Mouse (Mus musculus) embryonic facial prominence, embryonic 12.5 days (tissue): ENCODE results near the gene Slc10a4. TPM values are rescaled to one million over a fixed set of nuclear protein-coding genes. Genes with fewer than 3 reads are reported as not detected.
"Not testable (repeated sequence)": the region's sequence is repeated elsewhere in the genome, so short reads cannot be mapped to it uniquely, and the experiment has no call there.

Source experiments
- ATAC-seq: fragments of 200-750 bp; cut with Nextera tagmentation; 2 replicates; pipeline ENCODE4 v1.8.0; 2017; ENCODE audit not compliant: insufficient number of reproducible peaks, insufficient read depth, low FRiP score, low TSS enrichment
- H3K27ac ChIP-seq: fragments of 300-500 bp; sonication (generic); 2 replicates; pipeline ENCODE4 v1.5.1; 2016; ENCODE audit warnings: mild to moderate bottlenecking
- H3K27me3 ChIP-seq: fragments of 300-500 bp; sonication (generic); 2 replicates; pipeline ENCODE4 v1.6.1; 2016; ENCODE audit warnings: mild to moderate bottlenecking, moderate library complexity
- H3K36me3 ChIP-seq: fragments of 300-500 bp; sonication (generic); 2 replicates; pipeline ENCODE4 v1.6.1; 2016; ENCODE audit warnings: mild to moderate bottlenecking
- H3K4me1 ChIP-seq: fragments of 300-500 bp; sonication (generic); 2 replicates; pipeline ENCODE4 v1.6.1; 2016
- H3K4me2 ChIP-seq: fragments of 300-500 bp; sonication (generic); replicated peaks from 2 replicates; pipeline ENCODE4 v1.6.1; 2016; ENCODE audit warnings: mild to moderate bottlenecking, moderate library complexity
- H3K4me3 ChIP-seq: fragments of 300-500 bp; sonication (generic); 2 replicates; pipeline ENCODE4 v1.5.1; 2016; ENCODE audit warnings: mild to moderate bottlenecking
- H3K9ac ChIP-seq: fragments of 300-500 bp; sonication (generic); 2 replicates; pipeline ENCODE4 v1.6.1; 2016; ENCODE audit warnings: mild to moderate bottlenecking, moderate library complexity
- H3K9me3 ChIP-seq: fragments of 300-500 bp; sonication (generic); 2 replicates; pipeline ENCODE4 v1.6.1; 2016; ENCODE audit warnings: mild to moderate bottlenecking, moderate library complexity
- WGBS: fragments of 180-500 bp; shearing (Covaris S2); methylation state at CpG from one replicate; pipeline ENCODE4 v1.1.7; 2016; 5-methylcytosine and 5-hydroxymethylcytosine counted together
- polyA plus RNA-seq: library from polyadenylated mRNA; unstranded; fragments of >200 nt; fragmentation: Nextera tagmentation; extraction: Ambion mirVana; gene quantifications from 2 replicates; pipeline ENCODE4 v1.2.1, GENCODE M21; 2016

Slc10a4 gene
- polyA plus RNA-seq, 1 experiment from 2014 or later = 1.2 TPM

DNA sequence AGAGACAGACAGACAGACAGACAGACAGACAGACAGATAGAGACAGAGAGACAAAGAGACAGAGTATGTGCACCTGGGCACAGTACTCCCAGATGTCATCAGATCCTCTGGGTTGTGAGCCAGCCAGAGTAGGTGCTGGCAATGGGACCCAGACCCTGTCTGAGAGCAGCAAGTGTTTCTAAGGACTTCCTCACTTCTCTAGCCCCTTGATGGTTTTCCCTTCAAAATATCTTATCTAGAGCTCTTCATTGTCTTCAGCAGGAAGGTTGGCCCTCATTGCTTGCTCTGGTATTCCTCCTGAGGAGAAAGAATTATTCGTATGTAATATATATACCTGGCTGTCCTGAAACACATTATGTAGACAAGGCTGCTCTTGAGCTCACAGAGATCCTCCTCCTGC is 14.2 kb upstream of the Slc10a4 start:
- ATAC-seq = no peak

DNA sequence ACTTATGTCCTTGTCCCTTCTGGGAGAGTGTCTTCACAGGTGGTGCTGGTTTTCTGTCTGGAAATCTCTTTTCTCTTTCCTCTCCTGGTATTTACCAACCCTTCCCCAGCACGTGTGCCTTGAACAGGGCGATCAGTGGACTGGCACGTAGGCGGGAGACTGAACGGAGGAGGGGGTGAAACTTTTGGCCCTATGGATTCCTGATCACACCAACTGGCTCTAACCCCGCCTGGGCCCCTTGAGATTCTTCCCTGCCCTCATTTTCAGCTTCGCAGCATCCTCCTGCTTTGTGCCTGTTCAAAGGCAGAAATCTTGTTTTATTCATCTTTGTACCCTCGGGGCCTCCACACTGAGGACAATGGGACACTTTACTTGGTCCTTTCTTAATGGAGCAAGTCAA is 12.3 kb upstream of the Slc10a4 start:
- Histone ChIP-seq H3K9me3 (no peaks in the 10 kb centered on the region), H3K36me3 (no peaks in the 10 kb centered on the region), H3K4me3 (no peak overlapping the region), H3K27ac (no peak overlapping the region), H3K9ac (no peak overlapping the region), H3K4me1 (peaks cover 5% of the 10 kb centered on the region; the same call in 1 of the 2 replicates), H3K27me3 (no peaks in the 10 kb centered on the region), H3K4me2 (no peak overlapping the region)
- no peak for ATAC-seq
- 46% methylated on average over 8 of the region's 8 CpGs for WGBS

More for the DNA sequence above, 14.2 kb upstream of the Slc10a4 start:
- Histone ChIP-seq H3K27me3 (no peaks in the 10 kb centered on the region), H3K36me3 (no peaks in the 10 kb centered on the region), H3K4me1 (peaks cover 5% of the 10 kb centered on the region; the same call in 1 of the 2 replicates), H3K4me2 (no peak overlapping the region), H3K9ac (no peak overlapping the region), H3K4me3 (no peak overlapping the region), H3K27ac (no peak overlapping the region), H3K9me3 (no peaks in the 10 kb centered on the region)
- whole genome bisulfite sequencing = 92% methylated on average over 1 of the region's 1 CpGs

DNA sequence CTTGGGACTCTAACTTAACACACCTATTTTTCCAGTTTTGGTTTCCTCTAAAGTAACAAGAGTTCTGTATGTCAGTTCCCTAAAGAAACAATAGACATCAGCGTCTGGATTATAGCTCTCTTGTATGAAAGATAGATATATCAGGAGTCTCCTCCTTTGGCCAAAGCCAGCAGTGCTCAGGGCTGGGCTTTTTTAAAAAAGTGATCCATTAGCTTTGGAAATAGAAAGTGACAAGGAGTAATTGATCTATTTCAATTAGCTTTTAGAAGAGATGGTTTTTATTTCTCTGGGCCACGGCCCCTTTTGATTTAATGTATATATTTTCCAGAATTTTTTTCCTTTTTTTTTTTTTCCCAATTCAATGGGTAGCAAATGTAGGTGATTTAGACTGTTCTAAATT is 11.8 kb upstream of the Slc10a4 start:
- peaks cover 5% of the 10 kb centered on the region; the same call in 1 of the 2 replicates for H3K4me1 ChIP-seq
- no peaks in the 10 kb centered on the region for H3K9me3 ChIP-seq
- no peak overlapping the region for H3K4me3 ChIP-seq
- H3K9ac ChIP-seq = no peak overlapping the region
- H3K27ac ChIP-seq = no peak overlapping the region
- H3K4me2 ChIP-seq = no peak overlapping the region
- H3K36me3 ChIP-seq = no peaks in the 10 kb centered on the region
- 57% methylated on average over 2 of the region's 2 CpGs for WGBS
- H3K27me3 ChIP-seq = no peaks in the 10 kb centered on the region
- ATAC-seq = no peak

DNA sequence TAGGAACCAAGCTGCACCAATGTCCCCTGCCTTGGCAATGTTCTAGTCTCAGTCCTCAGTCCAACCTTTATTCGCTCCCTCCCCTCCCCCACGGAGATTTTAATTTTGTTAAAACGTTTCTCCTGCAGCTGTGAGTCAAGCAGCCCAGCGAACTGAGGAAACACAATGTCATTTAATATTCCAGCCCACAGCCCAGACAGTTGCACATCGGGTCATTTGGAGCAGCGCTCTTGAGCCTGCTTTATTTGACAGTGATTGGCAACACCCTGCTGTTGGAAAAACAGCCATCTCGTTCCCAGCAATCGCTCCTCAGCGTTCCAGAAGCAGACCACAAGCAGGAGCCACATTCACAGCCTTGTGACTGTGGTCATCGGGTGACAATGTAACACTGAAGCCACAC is 11.3 kb upstream of the Slc10a4 start:
- 21% methylated on average over 10 of the region's 10 CpGs for WGBS
- no peak overlapping the region for H3K27ac ChIP-seq
- H3K4me3 ChIP-seq = no peak overlapping the region
- H3K9me3 ChIP-seq = no peaks in the 10 kb centered on the region
- ATAC-seq = no peak
- peaks cover 5% of the 10 kb centered on the region; the same call in 1 of the 2 replicates for H3K4me1 ChIP-seq
- H3K9ac ChIP-seq = no peak overlapping the region
- no peaks in the 10 kb centered on the region for H3K36me3 ChIP-seq
- H3K27me3 ChIP-seq = no peaks in the 10 kb centered on the region
- no peak overlapping the region for H3K4me2 ChIP-seq

DNA sequence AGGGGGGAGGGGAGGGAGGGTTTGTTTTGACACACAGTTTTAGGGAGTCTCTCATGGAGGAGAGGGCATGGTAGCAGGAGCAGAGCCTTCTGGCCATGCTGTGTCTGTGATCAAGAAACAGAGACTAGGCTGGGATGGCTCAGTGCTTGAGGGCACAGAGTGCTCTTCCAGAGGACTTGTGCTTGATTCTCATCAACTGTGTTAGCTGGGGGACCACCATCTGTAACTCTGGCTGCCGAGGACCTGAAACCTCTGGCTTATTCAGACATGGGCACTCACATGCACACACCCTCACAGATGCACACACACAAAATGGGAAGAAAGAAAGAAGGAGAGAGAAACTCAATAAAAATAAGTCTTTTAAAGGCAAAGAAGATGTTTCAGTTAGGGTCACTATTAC is 8.1 kb upstream of the Slc10a4 start:
- H3K4me2 ChIP-seq, H3K4me3 ChIP-seq, H3K9ac ChIP-seq, H3K27me3 ChIP-seq, H3K36me3 ChIP-seq, H3K4me1 ChIP-seq, ATAC-seq, H3K9me3 ChIP-seq, H3K27ac ChIP-seq: not testable (repeated sequence)
- 70% methylated on average over 1 of the region's 1 CpGs for WGBS

DNA sequence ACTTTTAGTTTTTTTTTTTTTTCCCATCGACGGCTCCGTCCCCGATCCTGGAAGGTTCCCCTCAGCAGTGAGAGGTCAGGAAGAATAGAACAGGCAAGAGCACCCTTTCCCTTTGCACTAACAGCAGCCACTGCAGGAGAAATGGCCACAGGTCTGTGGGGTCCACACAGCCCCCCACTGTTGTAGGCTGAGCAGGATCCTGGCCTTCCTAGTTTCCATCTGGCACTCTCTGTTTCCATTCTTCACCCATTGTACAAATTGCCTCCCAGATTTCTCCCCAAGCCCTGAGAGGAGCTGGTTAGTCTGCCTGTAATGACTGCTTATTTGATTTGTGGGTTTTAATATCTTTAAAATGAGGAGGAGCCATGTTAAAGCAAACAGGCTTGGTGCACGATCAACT is 2.6 kb upstream of the Slc10a4 start:
- Histone ChIP-seq H3K4me2 (no peak overlapping the region), H3K27ac (no peak overlapping the region), H3K9me3 (no peaks in the 10 kb centered on the region), H3K36me3 (no peaks in the 10 kb centered on the region), H3K4me1 (peaks cover 8% of the 10 kb centered on the region; the same call in 1 of the 2 replicates), H3K4me3 (no peak overlapping the region), H3K27me3 (peaks cover 40% of the 10 kb centered on the region), H3K9ac (no peak overlapping the region)
- no peak for ATAC-seq
- 82% methylated on average over 5 of the region's 5 CpGs for WGBS

DNA sequence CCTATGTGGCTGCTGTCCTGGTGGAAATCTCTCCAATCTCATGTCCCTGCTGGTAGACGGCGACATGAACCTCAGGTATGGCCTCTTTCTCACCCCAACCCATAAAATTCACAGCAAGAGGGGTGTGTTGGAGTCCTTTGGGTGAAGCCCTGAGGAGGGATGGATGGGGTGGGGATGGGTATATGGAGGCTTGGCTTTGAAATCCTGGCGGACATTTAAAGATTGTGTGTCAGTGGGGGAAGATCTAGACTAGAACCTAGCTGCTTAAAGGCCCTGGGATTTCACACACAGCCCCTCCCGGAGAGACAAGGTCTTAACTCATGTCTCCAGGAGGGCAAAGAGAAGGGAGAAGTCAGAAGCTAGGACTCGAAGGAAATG is 888 bp downstream of the Slc10a4 start:
- H3K27ac ChIP-seq = no peak overlapping the region

DNA sequence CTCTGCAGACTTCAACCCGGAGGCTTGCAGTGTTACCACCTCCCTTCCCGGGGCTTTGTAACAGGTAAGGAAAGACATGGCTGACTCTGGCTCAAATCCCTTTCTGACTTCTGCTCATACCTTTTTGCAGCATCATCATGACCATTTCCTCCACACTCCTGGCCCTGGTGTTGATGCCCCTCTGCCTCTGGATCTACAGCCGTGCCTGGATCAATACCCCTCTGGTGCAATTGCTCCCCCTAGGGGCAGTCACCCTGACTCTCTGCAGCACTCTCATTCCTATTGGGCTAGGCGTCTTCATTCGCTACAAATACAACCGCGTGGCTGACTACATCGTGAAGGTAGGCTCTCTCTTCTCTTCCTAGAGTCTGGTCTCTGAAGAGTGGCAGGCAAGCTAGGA is 1.5 kb downstream of the Slc10a4 start:
- not testable (repeated sequence) for H3K9me3 ChIP-seq, H3K9ac ChIP-seq, H3K4me1 ChIP-seq, H3K36me3 ChIP-seq, H3K27ac ChIP-seq, H3K4me3 ChIP-seq, ATAC-seq, H3K4me2 ChIP-seq
- H3K27me3 ChIP-seq = peaks cover 46% of the 10 kb centered on the region
- 43% methylated on average over 8 of the region's 8 CpGs for WGBS

More for the DNA sequence above, 888 bp downstream of the Slc10a4 start:
- H3K27me3 ChIP-seq = peaks cover 40% of the 10 kb centered on the region
- peaks cover 8% of the 10 kb centered on the region; the same call in 1 of the 2 replicates for H3K4me1 ChIP-seq
- no peaks in the 10 kb centered on the region for H3K36me3 ChIP-seq
- H3K4me2 ChIP-seq = peak overlapping the region; percentile 73
- no peak overlapping the region for H3K9ac ChIP-seq
- H3K4me3 ChIP-seq = peak overlapping the region; percentile 40; the same call in 1 of the 2 replicates
- H3K9me3 ChIP-seq = no peaks in the 10 kb centered on the region
- no peak for ATAC-seq
- WGBS = 41% methylated on average over 5 of the region's 5 CpGs

DNA sequence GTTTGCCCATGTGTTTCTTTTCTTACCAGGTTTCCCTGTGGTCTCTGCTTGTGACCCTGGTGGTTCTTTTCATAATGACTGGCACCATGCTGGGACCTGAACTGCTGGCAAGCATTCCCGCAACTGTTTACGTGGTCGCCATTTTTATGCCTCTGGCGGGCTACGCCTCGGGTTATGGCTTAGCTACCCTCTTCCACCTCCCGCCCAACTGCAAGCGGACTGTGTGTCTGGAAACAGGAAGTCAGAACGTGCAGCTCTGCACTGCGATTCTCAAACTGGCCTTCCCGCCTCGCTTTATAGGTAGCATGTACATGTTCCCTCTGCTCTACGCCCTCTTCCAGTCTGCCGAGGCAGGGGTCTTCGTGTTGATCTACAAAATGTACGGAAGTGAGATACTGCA is 5.1 kb downstream of the Slc10a4 start:
- H3K9ac ChIP-seq, H3K4me2 ChIP-seq, ATAC-seq, H3K27ac ChIP-seq, H3K4me3 ChIP-seq, H3K9me3 ChIP-seq, H3K36me3 ChIP-seq: not testable (repeated sequence)
- peaks cover 40% of the 10 kb centered on the region for H3K27me3 ChIP-seq
- peaks cover 10% of the 10 kb centered on the region; the same call in 1 of the 2 replicates for H3K4me1 ChIP-seq
- 88% methylated on average over 16 of the region's 16 CpGs for WGBS

DNA sequence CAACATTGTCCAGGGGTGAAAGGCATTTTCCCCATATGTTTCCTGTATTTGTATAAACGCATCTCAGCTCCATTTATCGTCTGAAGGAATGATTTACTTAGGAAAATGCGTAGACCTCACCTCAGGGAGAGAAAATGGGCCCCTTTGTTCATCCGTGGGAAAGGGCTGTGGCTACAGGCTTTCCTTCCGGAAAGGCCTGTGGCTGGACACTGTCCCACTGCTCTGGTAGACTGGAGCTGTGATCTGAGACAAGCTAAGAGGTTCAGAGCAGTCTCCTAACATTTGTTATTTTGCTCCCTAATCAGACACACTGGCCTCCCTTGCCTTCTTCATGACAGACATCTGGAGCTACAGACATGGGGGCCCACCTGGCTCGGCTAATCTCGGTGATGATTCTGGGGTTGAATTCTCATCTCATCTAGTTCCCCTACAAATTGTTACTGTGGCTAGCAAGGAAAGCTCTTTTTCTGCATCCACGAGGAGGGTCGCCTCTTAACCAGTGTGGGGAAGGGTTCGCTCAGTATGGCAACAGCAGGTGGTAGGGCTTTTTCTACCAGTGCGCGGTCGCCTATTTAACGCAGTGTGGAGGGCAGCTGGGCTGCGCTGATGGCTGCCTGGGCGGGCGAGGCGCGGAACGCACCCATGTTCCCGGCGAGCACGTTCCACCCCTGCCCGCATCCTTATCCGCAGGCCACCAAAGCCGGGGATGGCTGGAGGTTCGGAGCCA is 6.4 kb downstream of the Slc10a4 start:
- not testable (repeated sequence) for H3K9ac ChIP-seq, H3K27ac ChIP-seq, H3K9me3 ChIP-seq, H3K4me1 ChIP-seq, H3K36me3 ChIP-seq
- 18% methylated on average over 24 of the region's 27 CpGs for WGBS
- Histone ChIP-seq H3K4me2 (peak overlapping the region; percentile 59), H3K27me3 (peaks cover 27% of the 10 kb centered on the region), H3K4me3 (peak overlapping the region; percentile 36)
- peak; percentile 80; the same call in 1 of the 2 replicates for ATAC-seq

DNA sequence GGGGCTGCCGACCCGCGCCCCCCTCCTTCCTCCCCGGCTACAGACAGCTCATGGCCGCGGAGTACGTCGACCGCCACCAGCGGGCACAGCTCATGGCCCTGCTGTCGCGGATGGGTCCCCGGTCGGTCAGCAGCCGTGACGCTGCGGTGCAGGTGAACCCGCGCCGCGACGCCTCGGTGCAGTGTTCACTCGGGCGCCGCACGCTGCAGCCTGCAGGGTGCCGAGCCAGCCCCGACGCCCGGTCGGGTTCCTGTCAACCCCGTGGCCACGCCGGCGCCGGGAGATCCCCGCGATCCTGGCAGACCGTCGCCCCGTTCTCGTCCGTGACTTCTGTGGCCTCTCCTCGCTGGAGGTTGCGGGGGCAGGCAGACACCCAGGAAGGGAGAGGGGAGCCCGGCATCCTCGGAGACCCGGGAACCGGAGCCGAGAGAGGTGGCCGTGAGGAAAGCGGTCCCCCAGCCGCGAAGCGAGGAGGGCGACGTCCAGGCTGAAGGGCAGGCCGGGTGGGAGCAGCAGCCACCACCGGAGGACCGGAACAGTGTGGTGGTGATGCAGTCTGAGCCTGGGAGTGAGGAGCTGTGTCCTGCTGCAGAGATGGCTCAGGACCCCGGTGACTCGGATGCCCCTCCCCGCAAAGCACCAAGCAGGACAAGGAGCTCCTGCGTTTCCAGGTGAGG is 7.1 kb downstream of the Slc10a4 start:
- H3K36me3 ChIP-seq, H3K9me3 ChIP-seq, H3K4me1 ChIP-seq, H3K27ac ChIP-seq: not testable (repeated sequence)
- Histone ChIP-seq H3K4me2 (peak overlapping the region; percentile 59), H3K27me3 (peaks cover 20% of the 10 kb centered on the region), H3K4me3 (peak overlapping the region; percentile 36), H3K9ac (peak overlapping the region; percentile 31; the same call in 1 of the 2 replicates)
- 1% methylated on average over 53 of the region's 65 CpGs for WGBS
- peak; percentile 69 for ATAC-seq

DNA sequence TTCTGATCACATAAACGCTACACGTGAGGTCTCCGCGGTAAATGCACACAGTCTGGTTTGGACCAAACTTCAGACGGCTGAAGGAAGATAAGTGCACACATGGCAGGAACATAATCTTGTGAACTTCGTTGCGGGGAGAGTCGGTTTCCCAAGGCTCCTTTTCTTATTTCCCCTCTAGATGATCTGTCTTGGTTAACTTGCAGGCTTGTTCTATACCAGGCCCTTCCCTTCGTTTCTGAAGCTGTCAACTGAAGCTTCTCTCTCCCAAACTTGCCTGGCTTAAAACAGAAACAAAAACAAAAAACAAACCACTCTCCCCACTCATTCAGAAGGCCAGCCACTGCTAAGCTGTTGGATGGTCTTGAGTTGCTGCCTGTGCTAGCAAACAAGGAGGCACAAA is 8.1 kb downstream of the Slc10a4 start:
- Histone ChIP-seq H3K4me1 (0 out of 2 replicates have a peak, but pooled peaks cover 5% of the 10 kb centered on the region), H3K4me3 (no peak overlapping the region), H3K36me3 (no peaks in the 10 kb centered on the region), H3K27ac (no peak overlapping the region), H3K9me3 (no peaks in the 10 kb centered on the region), H3K27me3 (peaks cover 20% of the 10 kb centered on the region), H3K4me2 (no peak overlapping the region), H3K9ac (no peak overlapping the region)
- no peak for ATAC-seq
- WGBS = 30% methylated on average over 9 of the region's 9 CpGs
